10 mouse cellular contexts compared by ENCODE assay signal in the genomic region with DNA sequence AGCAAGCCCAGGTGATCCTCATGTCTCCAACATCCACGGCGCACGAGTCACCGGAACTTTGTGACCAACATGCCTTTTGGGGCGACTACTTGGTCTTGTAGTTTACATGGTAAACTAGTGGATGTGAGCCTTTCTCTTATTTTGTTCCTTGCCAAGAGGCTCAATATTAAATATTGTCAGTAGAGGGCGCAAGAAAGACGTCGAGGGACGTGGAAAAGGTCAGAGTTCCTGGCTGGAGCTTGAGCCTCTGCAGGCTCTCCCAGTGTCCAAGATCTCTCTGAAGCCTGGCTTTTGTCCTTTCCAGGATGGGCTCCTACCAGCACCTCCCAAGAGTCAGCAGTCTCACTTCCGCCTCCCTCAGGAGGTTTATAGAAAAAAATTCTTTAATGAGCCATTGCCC.
DNase-seq lines count a peak whose midpoint lies in the region; ATAC-seq and TF ChIP-seq lines count a peak whose summit lies in the region.
"Had no signal": no experiment of that assay in that cellular context is flagged by ENCODE, and none has a peak within 500 bp of the region (broad histone marks: within the 10 kb centered on the region; RNA-seq: fewer than 3 reads in every experiment).

No protein-coding gene starts in this region.

- no peak overlapping the region for H3K4me2 ChIP-seq in forebrain, postnatal 0 days (ENCODE audit: low read depth)
- no peak overlapping the region for H3K4me2 ChIP-seq in forebrain, embryonic 11.5 days (ENCODE audit: low read depth, low read length, severe bottlenecking)
- H3K4me2 ChIP-seq in lung, postnatal 0 days (replicated peaks; ENCODE audit: low read depth, low read length), result no peak overlapping the region
- no peak overlapping the region for H3K4me2 ChIP-seq in midbrain, embryonic 14.5 days (ENCODE audit: low read length)
- H3K4me2 ChIP-seq: embryonic facial prominence, embryonic 13.5 days; liver, embryonic 15.5 days had no signal

- 39% methylated on average over 10 of the region's 10 CpGs for WGBS in forebrain, postnatal 0 days
- WGBS in forebrain, embryonic 11.5 days, result 35% methylated on average over 10 of the region's 10 CpGs
- whole genome bisulfite sequencing in lung, postnatal 0 days, result 38% methylated on average over 10 of the region's 10 CpGs
- WGBS in lung, adult 2 months, result 32% methylated on average over 10 of the region's 10 CpGs
- 39% methylated on average over 10 of the region's 10 CpGs for WGBS in midbrain, embryonic 14.5 days

- no peak for TF ChIP-seq EP300 in lung, postnatal 0 days (IDR thresholded peaks at IDR 0.05)

- H3K9me3 ChIP-seq in forebrain, postnatal 0 days (ENCODE audit: low read length), result no peaks in the 10 kb centered on the region
- no peaks in the 10 kb centered on the region for H3K9me3 ChIP-seq in forebrain, embryonic 11.5 days (ENCODE audit: control insufficient read depth, low read length)
- H3K9me3 ChIP-seq in lung, postnatal 0 days (ENCODE audit: low read length), result no peaks in the 10 kb centered on the region
- H3K9me3 ChIP-seq in midbrain, embryonic 14.5 days (ENCODE audit: control insufficient read depth, low read length), result no peaks in the 10 kb centered on the region
- H3K9me3 ChIP-seq: embryonic facial prominence, embryonic 13.5 days; liver, embryonic 15.5 days had no signal

- no peak for TF ChIP-seq POLR2A in lung, adult 2 months (IDR thresholded peaks at IDR 0.05; ENCODE audit: borderline replicate concordance, extremely low read depth, low read depth, low read length)
- TF ChIP-seq POLR2A in cortical plate, adult 2 months (IDR thresholded peaks at IDR 0.05; ENCODE audit: extremely low read depth, insufficient read depth, low read length), result no peak

- no peak overlapping the region for H3K9ac ChIP-seq in forebrain, postnatal 0 days
- H3K9ac ChIP-seq in forebrain, embryonic 11.5 days (ENCODE audit: low read length), result no peak overlapping the region
- H3K9ac ChIP-seq in lung, postnatal 0 days (replicated peaks; ENCODE audit: low read depth), result no peak overlapping the region
- H3K9ac ChIP-seq in midbrain, embryonic 14.5 days (replicated peaks; ENCODE audit: low read length), result no peak overlapping the region
- H3K9ac ChIP-seq: embryonic facial prominence, embryonic 13.5 days; liver, embryonic 15.5 days had no signal

- H3K27ac ChIP-seq in forebrain, postnatal 0 days (ENCODE audit: low read depth, low read length), result no peak overlapping the region
- no peak overlapping the region for H3K27ac ChIP-seq in forebrain, embryonic 11.5 days (ENCODE audit: low read depth, low read length)
- no peak overlapping the region for H3K27ac ChIP-seq in lung, postnatal 0 days (ENCODE audit: low read length)
- no peak overlapping the region for H3K27ac ChIP-seq in cortical plate, adult 2 months (ENCODE audit: insufficient read depth, low read length)
- no peak overlapping the region for H3K27ac ChIP-seq in midbrain, embryonic 14.5 days (replicated peaks; ENCODE audit: low read depth, low read length)
- H3K27ac ChIP-seq: embryonic facial prominence, embryonic 13.5 days; liver, embryonic 15.5 days had no signal

- H3K36me3 ChIP-seq in forebrain, postnatal 0 days (ENCODE audit: insufficient read depth), result no peaks in the 10 kb centered on the region
- H3K36me3 ChIP-seq in forebrain, embryonic 11.5 days (ENCODE audit: control insufficient read depth, insufficient read depth, low read length), result no peaks in the 10 kb centered on the region
- H3K36me3 ChIP-seq in lung, postnatal 0 days (ENCODE audit: insufficient read depth, low read length), result no peaks in the 10 kb centered on the region
- H3K36me3 ChIP-seq in midbrain, embryonic 14.5 days (ENCODE audit: control insufficient read depth, insufficient read depth, low read length), result no peaks in the 10 kb centered on the region
- H3K36me3 ChIP-seq: embryonic facial prominence, embryonic 13.5 days; liver, embryonic 15.5 days had no signal

- DNase-seq in forebrain, postnatal 0 days, result no peak
- DNase-seq in forebrain, embryonic 11.5 days (ENCODE audit: low spot score), result no peak
- peak; percentile 21 for DNase-seq in lung, postnatal 0 days (ENCODE audit: low spot score)
- no peak for DNase-seq in lung, adult 2 months
- DNase-seq in midbrain, embryonic 14.5 days, result peak; percentile 72
- no peak for DNase-seq in T-cell, adult 2 months (ENCODE audit: low spot score)
- no peak for DNase-seq in right cerebral cortex, postnatal 36 days (ENCODE audit: low spot score in 2 of 2)

- ATAC-seq in forebrain, postnatal 0 days, result no peak
- ATAC-seq in forebrain, embryonic 11.5 days (replicated peaks; ENCODE audit: low FRiP score), result no peak
- ATAC-seq in lung, postnatal 0 days, result no peak
- no peak for ATAC-seq in midbrain, embryonic 14.5 days (ENCODE audit: low FRiP score, low TSS enrichment)

- TF ChIP-seq CTCF in forebrain, postnatal 0 days (IDR thresholded peaks at IDR 0.05; ENCODE audit: low read depth), result peak; percentile 58
- peak; percentile 62 for TF ChIP-seq CTCF in lung, postnatal 0 days (IDR thresholded peaks at IDR 0.05)
- no peak for TF ChIP-seq CTCF in lung, adult 2 months (IDR thresholded peaks at IDR 0.05; ENCODE audit: insufficient read depth, low read length)
- TF ChIP-seq CTCF in cortical plate, adult 2 months (IDR thresholded peaks at IDR 0.05; ENCODE audit: extremely low read depth, insufficient read depth, low read length), result peak; percentile 44; the same call in 1 of the 2 replicates

- H3K27me3 ChIP-seq in forebrain, postnatal 0 days (ENCODE audit: insufficient read depth, low read length), result no peaks in the 10 kb centered on the region
- no peaks in the 10 kb centered on the region for H3K27me3 ChIP-seq in forebrain, embryonic 11.5 days (ENCODE audit: control insufficient read depth, insufficient read depth, low read length)
- no peaks in the 10 kb centered on the region for H3K27me3 ChIP-seq in lung, postnatal 0 days (replicated peaks; ENCODE audit: insufficient read depth, low read length)
- H3K27me3 ChIP-seq in midbrain, embryonic 14.5 days (ENCODE audit: control insufficient read depth, insufficient read depth, low read length), result no peaks in the 10 kb centered on the region
- H3K27me3 ChIP-seq: embryonic facial prominence, embryonic 13.5 days; liver, embryonic 15.5 days had no signal

- no peaks in the 10 kb centered on the region for H3K4me1 ChIP-seq in forebrain, postnatal 0 days (ENCODE audit: insufficient read depth)
- no peaks in the 10 kb centered on the region for H3K4me1 ChIP-seq in forebrain, embryonic 11.5 days (replicated peaks; ENCODE audit: control insufficient read depth, insufficient read depth, low read length)
- H3K4me1 ChIP-seq in lung, postnatal 0 days (ENCODE audit: insufficient read depth, low read depth, low read length), result no peaks in the 10 kb centered on the region
- no peaks in the 10 kb centered on the region for H3K4me1 ChIP-seq in lung, adult 2 months (ENCODE audit: control insufficient read depth, insufficient read depth, low read length)
- H3K4me1 ChIP-seq in cortical plate, adult 2 months (ENCODE audit: control insufficient read depth, insufficient read depth, low read length), result no peaks in the 10 kb centered on the region
- H3K4me1 ChIP-seq in midbrain, embryonic 14.5 days (ENCODE audit: control insufficient read depth, insufficient read depth, low read length), result no peaks in the 10 kb centered on the region
- H3K4me1 ChIP-seq: liver, embryonic 15.5 days had no signal

- H3K4me3 ChIP-seq in forebrain, postnatal 0 days (ENCODE audit: low read depth, low read length), result no peak overlapping the region
- H3K4me3 ChIP-seq in forebrain, embryonic 11.5 days (ENCODE audit: low read depth, low read length), result no peak overlapping the region
- no peak overlapping the region for H3K4me3 ChIP-seq in lung, postnatal 0 days (ENCODE audit: low read depth, low read length)
- H3K4me3 ChIP-seq in lung, adult 2 months (replicated peaks; ENCODE audit: extremely low read depth, low read depth, low read length), result no peak overlapping the region
- no peak overlapping the region for H3K4me3 ChIP-seq in cortical plate, adult 2 months (ENCODE audit: insufficient read depth, low read length)
- no peak overlapping the region for H3K4me3 ChIP-seq in midbrain, embryonic 14.5 days (replicated peaks; ENCODE audit: low read depth, low read length)
- H3K4me3 ChIP-seq: embryonic facial prominence, embryonic 13.5 days; liver, embryonic 15.5 days had no signal

Comparison
In these comparisons a context has a peak if more than half of its experiments do, and no peak if none do; other contexts are left out.
1. DNase-seq: peak in lung, postnatal 0 days (single experiment) and midbrain, embryonic 14.5 days (single experiment); none in forebrain, postnatal 0 days (single experiment), forebrain, embryonic 11.5 days (single experiment), lung, adult 2 months (single experiment), T-cell, adult 2 months (single experiment) and right cerebral cortex, postnatal 36 days (0 of 2).